Mouse (Mus musculus): ENCODE data around the gene Dad1. TPM values are rescaled to one million over a fixed set of nuclear protein-coding genes. Genes with fewer than 3 reads are reported as not detected.

Dad1 gene
- polyA plus RNA-seq, 1 experiment from 2014 or later: 382 TPM

- peak overlapping the region; percentile 30; the same call in 1 of the 2 replicates for H3K27ac ChIP-seq (ENCODE audit: low read depth)
- H3K4me1 ChIP-seq (ENCODE audit: insufficient read depth): 0 out of 2 replicates have a peak, but pooled peaks cover 6% of the 10 kb centered on the region
- ATAC-seq (ENCODE audit: insufficient read depth) (no peak), DNase-seq (no peak)
- no peak overlapping the region for H3K4me3 ChIP-seq (ENCODE audit: low read depth, low read length)
- H3K9me3 ChIP-seq (ENCODE audit: low read depth, low read length): no peaks in the 10 kb centered on the region
- H3K9ac ChIP-seq: no peak overlapping the region
- 17% methylated on average over 2 of the region's 2 CpGs for WGBS
- no peak for TF ChIP-seq CTCF (IDR thresholded peaks at IDR 0.05; ENCODE audit: low read depth)
- H3K4me2 ChIP-seq: no peak overlapping the region
- no peaks in the 10 kb centered on the region for H3K36me3 ChIP-seq (ENCODE audit: insufficient read depth)
- H3K27me3 ChIP-seq (ENCODE audit: insufficient read depth, low read length): no peaks in the 10 kb centered on the region
Measured at GRCm38 (mm10) chr14:54214477-54214876, 39.4 kb downstream of the Dad1 start.

GRCm38 (mm10) chr14:54213734-54214133 lies 40.2 kb downstream of the Dad1 start:
- H3K36me3 ChIP-seq (ENCODE audit: insufficient read depth): no peaks in the 10 kb centered on the region
- no peaks in the 10 kb centered on the region for H3K9me3 ChIP-seq (ENCODE audit: low read depth, low read length)
- H3K4me3 ChIP-seq (ENCODE audit: low read depth, low read length): no peak overlapping the region
- 79% methylated on average over 2 of the region's 2 CpGs for WGBS
- TF ChIP-seq CTCF (IDR thresholded peaks at IDR 0.05; ENCODE audit: low read depth): no peak
- ATAC-seq (ENCODE audit: insufficient read depth) (no peak), DNase-seq (no peak)
- no peak overlapping the region for H3K9ac ChIP-seq
- no peak overlapping the region for H3K4me2 ChIP-seq
- 0 out of 2 replicates have a peak, but pooled peaks cover 6% of the 10 kb centered on the region for H3K4me1 ChIP-seq (ENCODE audit: insufficient read depth)
- H3K27ac ChIP-seq (ENCODE audit: low read depth): no peak overlapping the region
- H3K27me3 ChIP-seq (ENCODE audit: insufficient read depth, low read length): no peaks in the 10 kb centered on the region

GRCm38 (mm10) chr14:54211755-54212154 lies 42.1 kb downstream of the Dad1 start:
- DNase-seq: no peak
- ATAC-seq (ENCODE audit: insufficient read depth): no peak
- no peak for TF ChIP-seq CTCF (IDR thresholded peaks at IDR 0.05; ENCODE audit: low read depth)
- Histone ChIP-seq H3K9ac (no peak overlapping the region), H3K27me3 (ENCODE audit: insufficient read depth, low read length) (no peaks in the 10 kb centered on the region), H3K4me2 (no peak overlapping the region), H3K4me3 (ENCODE audit: low read depth, low read length) (no peak overlapping the region), H3K9me3 (ENCODE audit: low read depth, low read length) (no peaks in the 10 kb centered on the region), H3K4me1 (ENCODE audit: insufficient read depth) (peaks cover 9% of the 10 kb centered on the region; the same call in 1 of the 2 replicates), H3K36me3 (ENCODE audit: insufficient read depth) (no peaks in the 10 kb centered on the region), H3K27ac (ENCODE audit: low read depth) (no peak overlapping the region)
- WGBS: 87% methylated on average over 5 of the region's 5 CpGs

- Histone ChIP-seq H3K4me2 (no peak overlapping the region), H3K27ac (ENCODE audit: low read depth) (no peak overlapping the region), H3K9me3 (ENCODE audit: low read depth, low read length) (no peaks in the 10 kb centered on the region), H3K4me3 (ENCODE audit: low read depth, low read length) (no peak overlapping the region), H3K9ac (no peak overlapping the region), H3K4me1 (ENCODE audit: insufficient read depth) (peaks cover 15% of the 10 kb centered on the region; the same call in 1 of the 2 replicates), H3K27me3 (ENCODE audit: insufficient read depth, low read length) (no peaks in the 10 kb centered on the region), H3K36me3 (ENCODE audit: insufficient read depth) (no peaks in the 10 kb centered on the region)
- no peak for TF ChIP-seq CTCF (IDR thresholded peaks at IDR 0.05; ENCODE audit: low read depth)
- no peak for DNase-seq
- no peak for ATAC-seq (ENCODE audit: insufficient read depth)
- WGBS: 88% methylated on average over 8 of the region's 8 CpGs
Measured at GRCm38 (mm10) chr14:54211199-54211598, 42.7 kb downstream of the Dad1 start.

GRCm38 (mm10) chr14:54210401-54210800 lies 43.5 kb downstream of the Dad1 start:
- Histone ChIP-seq H3K27ac (ENCODE audit: low read depth) (no peak overlapping the region), H3K9me3 (ENCODE audit: low read depth, low read length) (no peaks in the 10 kb centered on the region), H3K4me3 (ENCODE audit: low read depth, low read length) (no peak overlapping the region), H3K27me3 (ENCODE audit: insufficient read depth, low read length) (no peaks in the 10 kb centered on the region), H3K9ac (no peak overlapping the region), H3K36me3 (ENCODE audit: insufficient read depth) (no peaks in the 10 kb centered on the region), H3K4me1 (ENCODE audit: insufficient read depth) (peaks cover 20% of the 10 kb centered on the region; the same call in 1 of the 2 replicates), H3K4me2 (no peak overlapping the region)
- TF ChIP-seq CTCF (IDR thresholded peaks at IDR 0.05; ENCODE audit: low read depth): no peak
- no peak for DNase-seq
- 83% methylated on average over 2 of the region's 2 CpGs for WGBS
- ATAC-seq (ENCODE audit: insufficient read depth): no peak

- no peak overlapping the region for H3K4me2 ChIP-seq
- no peaks in the 10 kb centered on the region for H3K36me3 ChIP-seq (ENCODE audit: insufficient read depth)
- H3K9ac ChIP-seq: no peak overlapping the region
- 64% methylated on average over 5 of the region's 5 CpGs for WGBS
- peaks cover 18% of the 10 kb centered on the region; the same call in 1 of the 2 replicates for H3K4me1 ChIP-seq (ENCODE audit: insufficient read depth)
- ATAC-seq (ENCODE audit: insufficient read depth) (no peak), DNase-seq (no peak)
- no peaks in the 10 kb centered on the region for H3K9me3 ChIP-seq (ENCODE audit: low read depth, low read length)
- H3K27ac ChIP-seq (ENCODE audit: low read depth): no peak overlapping the region
- H3K27me3 ChIP-seq (ENCODE audit: insufficient read depth, low read length): no peaks in the 10 kb centered on the region
- no peak for TF ChIP-seq CTCF (IDR thresholded peaks at IDR 0.05; ENCODE audit: low read depth)
- H3K4me3 ChIP-seq (ENCODE audit: low read depth, low read length): no peak overlapping the region
Measured at GRCm38 (mm10) chr14:54209932-54210331, 44.0 kb downstream of the Dad1 start.

- Histone ChIP-seq H3K36me3 (ENCODE audit: insufficient read depth) (no peaks in the 10 kb centered on the region), H3K27me3 (ENCODE audit: insufficient read depth, low read length) (no peaks in the 10 kb centered on the region), H3K9me3 (ENCODE audit: low read depth, low read length) (no peaks in the 10 kb centered on the region), H3K4me3 (ENCODE audit: low read depth, low read length) (no peak overlapping the region), H3K9ac (no peak overlapping the region), H3K4me1 (ENCODE audit: insufficient read depth) (peaks cover 14% of the 10 kb centered on the region; the same call in 1 of the 2 replicates), H3K4me2 (no peak overlapping the region), H3K27ac (ENCODE audit: low read depth) (no peak overlapping the region)
- no peak for DNase-seq
- WGBS: 57% methylated on average over 6 of the region's 6 CpGs
- ATAC-seq (ENCODE audit: insufficient read depth): no peak
- TF ChIP-seq CTCF (IDR thresholded peaks at IDR 0.05; ENCODE audit: low read depth): no peak
Measured at GRCm38 (mm10) chr14:54208741-54209140, 45.2 kb downstream of the Dad1 start.
